Mouse (Mus musculus) MEL (cell line): ENCODE results near the gene Afdn. TPM values are rescaled to one million over a fixed set of nuclear protein-coding genes. Genes with fewer than 3 reads are reported as not detected.

ENCODE experiments used
- DNase-seq: peaks from one replicate; pipeline ENCODE4 v3.0.0; 2011; ENCODE audit warnings: low read depth, low spot score
- H3K27ac ChIP-seq: 2 replicates; pipeline ENCODE4 v1.5.1; 2012; ENCODE audit warnings: low read depth, mild to moderate bottlenecking, control low read depth, low read length, moderate library complexity; ENCODE audit not compliant: control insufficient read depth
- H3K27me3 ChIP-seq, 2 experiments: fragments of 150-350 bp in 1 of 2; sonication (generic) in 1 of 2; 2 replicates each; pipeline ENCODE4 v1.6.1; 2012; ENCODE audit warnings: low read length in 2 of 2, mild to moderate bottlenecking in 2 of 2, improper control_type of control experiment in 1 of 2, moderate library complexity in 1 of 2; ENCODE audit not compliant: insufficient read depth in 2 of 2, control insufficient read depth in 1 of 2
- H3K36me3 ChIP-seq, 2 experiments: 2 replicates each; pipeline ENCODE4 v1.6.1; 2012 to 2014; ENCODE audit warnings: low read length in 2 of 2, improper control_type of control experiment in 1 of 2, inconsistent platforms in 1 of 2, mild to moderate bottlenecking in 1 of 2; ENCODE audit not compliant: insufficient read depth in 2 of 2, control insufficient read depth in 1 of 2
- H3K4me1 ChIP-seq, 2 experiments: fragments of 150-350 bp in 1 of 2; sonication (generic) in 1 of 2; 2 replicates each; pipeline ENCODE4 v1.6.1; 2012; ENCODE audit warnings: low read length in 2 of 2, improper control_type of control experiment in 1 of 2, mild to moderate bottlenecking in 1 of 2; ENCODE audit not compliant: insufficient read depth in 2 of 2, control insufficient read depth in 1 of 2
- H3K4me3 ChIP-seq, 2 experiments: fragments of 150-350 bp in 1 of 2; sonication (generic) in 1 of 2; 2 replicates each; pipeline ENCODE4 v1.5.1; 2012; ENCODE audit warnings: low read depth in 2 of 2, low read length in 2 of 2, mild to moderate bottlenecking in 2 of 2, moderate library complexity in 2 of 2, control low read depth in 1 of 2, improper control_type of control experiment in 1 of 2; ENCODE audit not compliant: control insufficient read depth in 1 of 2, insufficient read depth in 1 of 2
- H3K79me2 ChIP-seq: 2 replicates; pipeline ENCODE4 v1.6.1; 2012; ENCODE audit warnings: mild to moderate bottlenecking, low read length, moderate library complexity; ENCODE audit not compliant: control insufficient read depth, poor library complexity, insufficient read depth
- H3K9ac ChIP-seq: 2 replicates; pipeline ENCODE4 v1.6.1; 2012; ENCODE audit warnings: low read depth, mild to moderate bottlenecking, control low read depth, low read length, moderate library complexity; ENCODE audit not compliant: control insufficient read depth, poor library complexity, severe bottlenecking
- H3K9me3 ChIP-seq: fragments of 150-350 bp; sonication (generic); replicated peaks from 2 replicates; pipeline ENCODE4 v1.6.1; 2012; ENCODE audit warnings: mild to moderate bottlenecking, low read length, improper control_type of control experiment, moderate library complexity; ENCODE audit not compliant: insufficient read depth
- CHD1 ChIP-seq: IDR thresholded peaks from 2 replicates; pipeline ENCODE4 v1.6.1; 2012; ENCODE audit warnings: low read depth, mild to moderate bottlenecking, inconsistent platforms, low read length, improper control_type of control experiment
- CHD2 ChIP-seq: IDR thresholded peaks from 2 replicates; pipeline ENCODE4 v1.6.1; 2011; ENCODE audit warnings: low read length, improper control_type of control experiment
- HCFC1 ChIP-seq: IDR thresholded peaks from 2 replicates; pipeline ENCODE4 v1.6.1; 2012; ENCODE audit warnings: low read depth, mild to moderate bottlenecking, inconsistent platforms, low read length, improper control_type of control experiment, moderate library complexity
- KAT2A ChIP-seq: conservative IDR thresholded peaks from 2 replicates; pipeline ENCODE4 v1.6.1; 2012; ENCODE audit warnings: low read depth, low read length, improper control_type of control experiment, inconsistent platforms
- MAFK ChIP-seq: IDR thresholded peaks from 2 replicates; pipeline ENCODE4 v1.6.1; 2011; ENCODE audit warnings: low read depth, mild to moderate bottlenecking, low read length, improper control_type of control experiment, borderline replicate concordance
- MAZ ChIP-seq: IDR thresholded peaks from 2 replicates; pipeline ENCODE4 v1.6.1; 2012; ENCODE audit warnings: low read depth, mild to moderate bottlenecking, inconsistent platforms, low read length, improper control_type of control experiment
- MEF2A ChIP-seq: IDR thresholded peaks from 2 replicates; pipeline ENCODE4 v1.6.1; 2014; ENCODE audit warnings: low read depth, mild to moderate bottlenecking, inconsistent platforms, low read length, improper control_type of control experiment; ENCODE audit not compliant: poor library complexity, insufficient replicate concordance, severe bottlenecking; ENCODE audit errors: extremely low read depth
- MYC ChIP-seq: IDR thresholded peaks from 2 replicates; pipeline ENCODE4 v1.6.1; 2011; ENCODE audit warnings: low read depth, mild to moderate bottlenecking, low read length, improper control_type of control experiment, moderate library complexity
- NELFE ChIP-seq: IDR thresholded peaks from 2 replicates; pipeline ENCODE4 v1.6.1; 2011; ENCODE audit warnings: low read depth, low read length, improper control_type of control experiment
- POLR2AphosphoS2 ChIP-seq: IDR thresholded peaks from 2 replicates; pipeline ENCODE4 v1.6.1; 2011; ENCODE audit warnings: low read length, improper control_type of control experiment
- POLR2AphosphoS5 ChIP-seq: IDR thresholded peaks from 2 replicates; pipeline ENCODE4 v1.6.1; 2012; ENCODE audit warnings: low read depth, borderline replicate concordance, mild to moderate bottlenecking, inconsistent platforms, low read length, moderate library complexity, mixed read lengths
- RAD21 ChIP-seq: IDR thresholded peaks from 2 replicates; pipeline ENCODE4 v1.6.1; 2011; ENCODE audit warnings: mild to moderate bottlenecking, low read depth, low read length, improper control_type of control experiment
- SMC3 ChIP-seq: IDR thresholded peaks from 2 replicates; pipeline ENCODE4 v1.6.1; 2011; ENCODE audit warnings: low read depth, low read length, improper control_type of control experiment
- TCF12 ChIP-seq: IDR thresholded peaks from 2 replicates; pipeline ENCODE4 v1.6.1; 2014; ENCODE audit warnings: low read depth, mild to moderate bottlenecking, inconsistent platforms, low read length, improper control_type of control experiment, moderate library complexity
- UBTF ChIP-seq: IDR thresholded peaks from 2 replicates; pipeline ENCODE4 v1.6.1; 2012; ENCODE audit warnings: low read depth, mild to moderate bottlenecking, inconsistent platforms, low read length, improper control_type of control experiment, moderate library complexity, borderline replicate concordance; ENCODE audit not compliant: insufficient read depth
- USF1 ChIP-seq: IDR thresholded peaks from 2 replicates; pipeline ENCODE4 v1.6.1; 2014; ENCODE audit warnings: low read depth, mild to moderate bottlenecking, inconsistent platforms, low read length, improper control_type of control experiment, moderate library complexity
- USF2 ChIP-seq, 2 experiments: IDR thresholded peaks; 2 replicates each; pipeline ENCODE4 v1.6.1; 2011 to 2012; ENCODE audit warnings: improper control_type of control experiment in 2 of 2, low read length in 2 of 2, borderline replicate concordance in 1 of 2, inconsistent platforms in 1 of 2, low read depth in 1 of 2, mild to moderate bottlenecking in 1 of 2; ENCODE audit not compliant: insufficient read depth in 1 of 2
- ZC3H11A ChIP-seq: IDR thresholded peaks from 2 replicates; pipeline ENCODE4 v1.6.1; 2012; ENCODE audit warnings: low read depth, mild to moderate bottlenecking, inconsistent platforms, low read length, improper control_type of control experiment
- ZKSCAN1 ChIP-seq: IDR thresholded peaks from 2 replicates; pipeline ENCODE4 v1.6.1; 2012; ENCODE audit warnings: low read depth, mild to moderate bottlenecking, inconsistent platforms, low read length, improper control_type of control experiment, moderate library complexity
- ZMIZ1 ChIP-seq: IDR thresholded peaks from 2 replicates; pipeline ENCODE4 v1.6.1; 2012; ENCODE audit warnings: low read depth, mild to moderate bottlenecking, inconsistent platforms, low read length, improper control_type of control experiment, moderate library complexity
- polyA plus RNA-seq, 2 experiments: library from polyadenylated mRNA; stranded (reverse) in 1 of 2; unstranded in 1 of 2; fragments of >175 nt in 1 of 2; fragments of >200 nt in 1 of 2; gene quantifications; 2 replicates each; pipeline versions ENCODE4 v1.2.1 to v1.2.4; 2012; ENCODE audit warnings: low replicate concordance in 2 of 2, low read depth in 1 of 2; ENCODE audit not compliant: insufficient read length in 2 of 2, insufficient read depth in 1 of 2, missing spikeins in 1 of 2
- total RNA-seq: library from RNA; depleted of rRNA; stranded (reverse); fragments of 300-350 nt; gene quantifications from 2 replicates; pipeline ENCODE4 v1.2.3, GENCODE M21; 2012

Afdn gene
- total and polyA plus RNA-seq, 3 experiments, result 0.39 TPM; not detected in 1

GRCm38 (mm10) chr17:13903793-13904192, 143.5 kb downstream of the Afdn start:
- Histone ChIP-seq H3K4me3 (no peak overlapping the region), H3K9ac (no peak overlapping the region), H3K36me3 (no peaks in the 10 kb centered on the region), H3K4me1 (no peaks in the 10 kb centered on the region), H3K27me3 (no peaks in the 10 kb centered on the region), H3K79me2 (no peaks in the 10 kb centered on the region), H3K9me3 (no peaks in the 10 kb centered on the region), H3K27ac (no peak overlapping the region)
- TF ChIP-seq CHD2 (no peak), USF1 (no peak), RAD21 (no peak), NELFE (no peak), TCF12 (no peak)
- no peak for DNase-seq

GRCm38 (mm10) chr17:13907082-13907481, 146.7 kb downstream of the Afdn start:
- DNase-seq, result no peak
- Histone ChIP-seq H3K9me3 (no peaks in the 10 kb centered on the region), H3K4me3 (no peak overlapping the region), H3K79me2 (no peaks in the 10 kb centered on the region), H3K4me1 (no peaks in the 10 kb centered on the region), H3K9ac (no peak overlapping the region), H3K27ac (no peak overlapping the region), H3K36me3 (no peaks in the 10 kb centered on the region), H3K27me3 (no peaks in the 10 kb centered on the region)
- TF ChIP-seq ZMIZ1, result no peak
- TF ChIP-seq UBTF, result no peak
- no peak for TF ChIP-seq HCFC1
- no peak for TF ChIP-seq USF2 (IDR thresholded peaks at IDR 0.05; ENCODE audit: borderline replicate concordance in 1 of 2, insufficient read depth in 1 of 2, low read depth in 1 of 2, low read length in 2 of 2)
- no peak for TF ChIP-seq TCF12
- no peak for TF ChIP-seq MAZ
- TF ChIP-seq MYC, result no peak
- no peak for TF ChIP-seq POLR2AphosphoS5
- no peak for TF ChIP-seq MEF2A
- TF ChIP-seq POLR2AphosphoS2, result no peak
- no peak for TF ChIP-seq SMC3
- TF ChIP-seq KAT2A, result no peak
- TF ChIP-seq ZC3H11A, result no peak
- TF ChIP-seq ZKSCAN1, result no peak
- TF ChIP-seq USF1, result no peak
- TF ChIP-seq CHD1, result no peak
- no peak for TF ChIP-seq CHD2
- TF ChIP-seq MAFK, result no peak
